Mouse (Mus musculus): Measurements from ENCODE around the gene Mydgf.

GRCm38 (mm10) chr17:56133457-56134363 lies 50.0 kb downstream of the Mydgf start:
- TF ChIP-seq POLR2A (IDR thresholded peaks at IDR 0.05; ENCODE audit: low read depth, low read length), result no peak
- TF ChIP-seq CTCF (IDR thresholded peaks at IDR 0.05; ENCODE audit: extremely low read depth, insufficient read depth, insufficient read length, insufficient replicate concordance), result no peak
